23 mouse cellular contexts compared by ENCODE assay signal in genomic region chr19:28291596-28291995, GRCm38 (mm10).
DNase-seq lines count a peak whose midpoint lies in the region; ATAC-seq and TF ChIP-seq lines count a peak whose summit lies in the region.
"Had no signal": no experiment of that assay in that cellular context is flagged by ENCODE, and none has a peak within 500 bp of the region (broad histone marks: within the 10 kb centered on the region; RNA-seq: fewer than 3 reads in every experiment).

No protein-coding gene starts in this region.

- H3K9me3 ChIP-seq in stomach, postnatal 0 days (ENCODE audit: control insufficient read depth, low read length), result no peaks in the 10 kb centered on the region
- no peaks in the 10 kb centered on the region for H3K9me3 ChIP-seq in hindbrain, embryonic 11.5 days (ENCODE audit: control insufficient read depth, low read length)
- H3K9me3 ChIP-seq: embryonic facial prominence, embryonic 12.5 days; forebrain, embryonic 12.5 days; heart, embryonic 10.5 days; intestine, embryonic 15.5 days had no signal

- peak overlapping the region; percentile 35 for H3K4me2 ChIP-seq in myocyte (ENCODE audit: low read depth)
- no peak overlapping the region for H3K4me2 ChIP-seq in stomach, postnatal 0 days (replicated peaks; ENCODE audit: low read depth)
- H3K4me2 ChIP-seq in hindbrain, embryonic 11.5 days (replicated peaks; ENCODE audit: low read depth, low read length), result no peak overlapping the region
- H3K4me2 ChIP-seq: embryonic facial prominence, embryonic 12.5 days; forebrain, embryonic 12.5 days; hindbrain, embryonic 14.5 days; intestine, embryonic 15.5 days had no signal

- no peak overlapping the region for H3K27ac ChIP-seq in stomach, postnatal 0 days (replicated peaks)
- H3K27ac ChIP-seq in hindbrain, embryonic 11.5 days (ENCODE audit: low read depth, low read length), result no peak overlapping the region
- H3K27ac ChIP-seq: embryonic facial prominence, embryonic 12.5 days; forebrain, embryonic 12.5 days; gastrocnemius, adult 2 months; heart, embryonic 10.5 days; hindbrain, embryonic 14.5 days; intestine, embryonic 15.5 days had no signal

- WGBS in stomach, postnatal 0 days, result 61% methylated on average over 4 of the region's 4 CpGs
- 88% methylated on average over 4 of the region's 4 CpGs for WGBS in hindbrain, embryonic 11.5 days

- ATAC-seq in stomach, postnatal 0 days (ENCODE audit: low FRiP score, low TSS enrichment), result no peak
- no peak for ATAC-seq in hindbrain, embryonic 11.5 days (ENCODE audit: low FRiP score)
- ATAC-seq: forebrain, embryonic 16.5 days; intestine, embryonic 15.5 days had no signal

- peak; percentile 64 for DNase-seq in heart, adult 11 months
- DNase-seq in heart, postnatal 36 days, result no peak
- peak; percentile 94 for DNase-seq in 3T3-L1 (ENCODE audit: low read depth, low spot score)
- DNase-seq in NIH3T3 (ENCODE audit: low read depth), result peak; percentile 76
- DNase-seq in stomach, postnatal 0 days (ENCODE audit: low spot score), result no peak
- no peak for DNase-seq in hindbrain, embryonic 11.5 days (ENCODE audit: low spot score)
- DNase-seq: adrenal gland, adult 8-10 months; adrenal gland, postnatal 36 days; cerebellum, adult 11 months; cerebellum, adult 9-10 months; gastrocnemius, adult 2 months; gastrocnemius, postnatal 25 days; heart, adult 18-20 months; heart, postnatal 10 days; kidney, adult 18-20 months had no signal

- no peaks in the 10 kb centered on the region for H3K4me1 ChIP-seq in stomach, postnatal 0 days (replicated peaks; ENCODE audit: control insufficient read depth, insufficient read depth)
- no peaks in the 10 kb centered on the region for H3K4me1 ChIP-seq in hindbrain, embryonic 11.5 days (replicated peaks; ENCODE audit: control insufficient read depth, insufficient read depth, low read length)
- H3K4me1 ChIP-seq: embryonic facial prominence, embryonic 12.5 days; forebrain, embryonic 12.5 days; heart, embryonic 10.5 days; intestine, embryonic 15.5 days had no signal

- H3K9ac ChIP-seq in stomach, postnatal 0 days (ENCODE audit: low read length), result no peak overlapping the region
- no peak overlapping the region for H3K9ac ChIP-seq in hindbrain, embryonic 11.5 days (ENCODE audit: low read depth, low read length)
- H3K9ac ChIP-seq: embryonic facial prominence, embryonic 12.5 days; forebrain, embryonic 12.5 days; hindbrain, embryonic 14.5 days; intestine, embryonic 15.5 days had no signal

- no peak overlapping the region for H3ac ChIP-seq in myocyte (ENCODE audit: control insufficient read depth, insufficient read length)

- intact Hi-C loops in heart, postnatal 36 days (cut with DNase I), result no loop called here

- H3K4me3 ChIP-seq in myocyte, result no peak overlapping the region
- H3K4me3 ChIP-seq in stomach, postnatal 0 days (ENCODE audit: low read depth, low read length), result no peak overlapping the region
- no peak overlapping the region for H3K4me3 ChIP-seq in hindbrain, embryonic 11.5 days (ENCODE audit: low read depth, low read length)
- H3K4me3 ChIP-seq: embryonic facial prominence, embryonic 12.5 days; forebrain, embryonic 12.5 days; gastrocnemius, adult 2 months; heart, embryonic 10.5 days; intestine, embryonic 15.5 days had no signal

- no peak for TF ChIP-seq CTCF in stomach, postnatal 0 days (IDR thresholded peaks at IDR 0.05; ENCODE audit: low read depth)

- no peak for TF ChIP-seq EP300 in stomach, postnatal 0 days (optimal IDR thresholded peaks at IDR 0.05)

- no peak for TF ChIP-seq POLR2A in myocyte (IDR thresholded peaks at IDR 0.05; ENCODE audit: insufficient read length, low read depth)

- H3K36me3 ChIP-seq in myocyte (ENCODE audit: control insufficient read depth, insufficient read depth), result no peaks in the 10 kb centered on the region
- H3K36me3 ChIP-seq in stomach, postnatal 0 days (ENCODE audit: control insufficient read depth, insufficient read depth, low read length), result no peaks in the 10 kb centered on the region
- H3K36me3 ChIP-seq in hindbrain, embryonic 11.5 days (ENCODE audit: control insufficient read depth, insufficient read depth, low read length), result no peaks in the 10 kb centered on the region
- H3K36me3 ChIP-seq: embryonic facial prominence, embryonic 12.5 days; forebrain, embryonic 12.5 days; heart, embryonic 10.5 days; intestine, embryonic 15.5 days had no signal

- H3K27me3 ChIP-seq in myocyte (ENCODE audit: control insufficient read depth, insufficient read depth, insufficient read length), result no peaks in the 10 kb centered on the region
- no peaks in the 10 kb centered on the region for H3K27me3 ChIP-seq in stomach, postnatal 0 days (ENCODE audit: control insufficient read depth, insufficient read depth, low read length)
- H3K27me3 ChIP-seq in hindbrain, embryonic 11.5 days (ENCODE audit: control insufficient read depth, insufficient read depth, low read length), result no peaks in the 10 kb centered on the region
- H3K27me3 ChIP-seq: CH12.LX; embryonic facial prominence, embryonic 12.5 days; forebrain, embryonic 12.5 days; intestine, embryonic 15.5 days had no signal

- H3K79me2 ChIP-seq in myocyte (ENCODE audit: control insufficient read depth, insufficient read depth), result no peaks in the 10 kb centered on the region

TF ChIP-seq in myocyte, 11 proteins besides CTCF, POLR2A, EP300 and RAD21:
- TF ChIP-seq CEBPB (IDR thresholded peaks at IDR 0.05; ENCODE audit: insufficient read depth, poor library complexity, severe bottlenecking), result peak; percentile 80; the same call in 1 of the 2 replicates
- TF ChIP-seq E2F4 (IDR thresholded peaks at IDR 0.05; ENCODE audit: insufficient read depth), result no peak
TF ChIP-seq in myocyte: peak in this region for 1.

Comparison
In these comparisons a context has a peak if more than half of its experiments do, and no peak if none do; other contexts are left out.
1. DNase-seq: peak in heart, adult 11 months (single experiment), 3T3-L1 (single experiment) and NIH3T3 (single experiment); none in heart, postnatal 36 days (0 of 2), stomach, postnatal 0 days (single experiment) and hindbrain, embryonic 11.5 days (single experiment).